Mouse (Mus musculus): ENCODE data around the gene Gjb1. TPM values are rescaled to one million over a fixed set of nuclear protein-coding genes. Genes with fewer than 3 reads are reported as not detected.

Gene Gjb1
- polyA plus RNA-seq, 1 experiment from 2014 or later: 1.3 TPM

- Histone ChIP-seq H3K36me3 (ENCODE audit: control insufficient read depth, insufficient read depth, low read length) (no peaks in the 10 kb centered on the region), H3K4me2 (ENCODE audit: low read depth, low read length) (peak overlapping the region; percentile 42), H3K4me3 (ENCODE audit: low read depth, low read length) (peak overlapping the region; percentile 13; the same call in 1 of the 2 replicates), H3K9me3 (ENCODE audit: control insufficient read depth, low read length) (no peaks in the 10 kb centered on the region), H3K27me3 (ENCODE audit: control insufficient read depth, insufficient read depth, low read length) (no peaks in the 10 kb centered on the region), H3K27ac (ENCODE audit: low read depth, low read length) (no peak overlapping the region), H3K4me1 (ENCODE audit: control insufficient read depth, insufficient read depth, low read length) (no peaks in the 10 kb centered on the region), H3K9ac (replicated peaks; ENCODE audit: low read depth, low read length) (0 out of 2 replicates have a peak overlapping the region, but pooled peaks have one; percentile 39)
- peak; percentile 66 for ATAC-seq (ENCODE audit: low read depth)
- 18% methylated on average over 29 of the region's 32 CpGs for WGBS
These were observed 8.4 kb downstream of the Gjb1 start for GRCm38 (mm10) chrX:101384439-101385137.

GRCm38 (mm10) chrX:101386222-101386621 lies 10.0 kb downstream of the Gjb1 start:
- Histone ChIP-seq H3K36me3 (ENCODE audit: control insufficient read depth, insufficient read depth, low read length) (no peaks in the 10 kb centered on the region), H3K4me1 (ENCODE audit: control insufficient read depth, insufficient read depth, low read length) (no peaks in the 10 kb centered on the region)
- no peak for ATAC-seq (ENCODE audit: low read depth)

GRCm38 (mm10) chrX:101388866-101389537 lies 12.8 kb downstream of the Gjb1 start:
- Histone ChIP-seq H3K9ac (replicated peaks; ENCODE audit: low read depth, low read length) (no peak overlapping the region), H3K4me2 (ENCODE audit: low read depth, low read length) (no peak overlapping the region), H3K4me3 (ENCODE audit: low read depth, low read length) (no peak overlapping the region), H3K27ac (ENCODE audit: low read depth, low read length) (no peak overlapping the region), H3K4me1 (ENCODE audit: control insufficient read depth, insufficient read depth, low read length) (no peaks in the 10 kb centered on the region), H3K9me3 (ENCODE audit: control insufficient read depth, low read length) (no peaks in the 10 kb centered on the region), H3K27me3 (ENCODE audit: control insufficient read depth, insufficient read depth, low read length) (no peaks in the 10 kb centered on the region), H3K36me3 (ENCODE audit: control insufficient read depth, insufficient read depth, low read length) (no peaks in the 10 kb centered on the region)
- 61% methylated on average over 5 of the region's 5 CpGs for WGBS
- no peak for ATAC-seq (ENCODE audit: low read depth)

More at GRCm38 (mm10) chrX:101386222-101386621, 10.0 kb downstream of the Gjb1 start:
- no peaks in the 10 kb centered on the region for H3K9me3 ChIP-seq (ENCODE audit: control insufficient read depth, low read length)
- H3K4me2 ChIP-seq (ENCODE audit: low read depth, low read length): no peak overlapping the region
- H3K4me3 ChIP-seq (ENCODE audit: low read depth, low read length): no peak overlapping the region
- H3K27me3 ChIP-seq (ENCODE audit: control insufficient read depth, insufficient read depth, low read length): no peaks in the 10 kb centered on the region
- H3K27ac ChIP-seq (ENCODE audit: low read depth, low read length): no peak overlapping the region
- WGBS: 29% methylated on average over 4 of the region's 4 CpGs
- no peak overlapping the region for H3K9ac ChIP-seq (replicated peaks; ENCODE audit: low read depth, low read length)

GRCm38 (mm10) chrX:101394341-101394740 lies 18.2 kb downstream of the Gjb1 start:
- Histone ChIP-seq H3K4me1 (ENCODE audit: control insufficient read depth, insufficient read depth, low read length) (no peaks in the 10 kb centered on the region), H3K4me2 (ENCODE audit: low read depth, low read length) (no peak overlapping the region), H3K36me3 (ENCODE audit: control insufficient read depth, insufficient read depth, low read length) (no peaks in the 10 kb centered on the region), H3K27me3 (ENCODE audit: control insufficient read depth, insufficient read depth, low read length) (no peaks in the 10 kb centered on the region), H3K4me3 (ENCODE audit: low read depth, low read length) (no peak overlapping the region), H3K9ac (replicated peaks; ENCODE audit: low read depth, low read length) (no peak overlapping the region), H3K9me3 (ENCODE audit: control insufficient read depth, low read length) (no peaks in the 10 kb centered on the region), H3K27ac (ENCODE audit: low read depth, low read length) (no peak overlapping the region)
- ATAC-seq (ENCODE audit: low read depth): no peak
- 50% methylated on average over 2 of the region's 2 CpGs for WGBS

GRCm38 (mm10) chrX:101396459-101396858 lies 20.3 kb downstream of the Gjb1 start:
- Histone ChIP-seq H3K4me2 (ENCODE audit: low read depth, low read length) (no peak overlapping the region), H3K27ac (ENCODE audit: low read depth, low read length) (no peak overlapping the region), H3K4me3 (ENCODE audit: low read depth, low read length) (no peak overlapping the region), H3K4me1 (ENCODE audit: control insufficient read depth, insufficient read depth, low read length) (no peaks in the 10 kb centered on the region), H3K9ac (replicated peaks; ENCODE audit: low read depth, low read length) (no peak overlapping the region), H3K27me3 (ENCODE audit: control insufficient read depth, insufficient read depth, low read length) (no peaks in the 10 kb centered on the region), H3K9me3 (ENCODE audit: control insufficient read depth, low read length) (no peaks in the 10 kb centered on the region), H3K36me3 (ENCODE audit: control insufficient read depth, insufficient read depth, low read length) (no peaks in the 10 kb centered on the region)
- ATAC-seq (ENCODE audit: low read depth): no peak
- 24% methylated on average over 11 of the region's 11 CpGs for WGBS

- H3K4me3 ChIP-seq (ENCODE audit: low read depth, low read length): peak overlapping the region; percentile 47
- H3K27me3 ChIP-seq (ENCODE audit: control insufficient read depth, insufficient read depth, low read length): no peaks in the 10 kb centered on the region
- peak overlapping the region; percentile 59 for H3K9ac ChIP-seq (replicated peaks; ENCODE audit: low read depth, low read length)
- peak overlapping the region; percentile 74 for H3K27ac ChIP-seq (ENCODE audit: low read depth, low read length)
- peak overlapping the region; percentile 55 for H3K4me2 ChIP-seq (ENCODE audit: low read depth, low read length)
- WGBS: 22% methylated on average over 33 of the region's 36 CpGs
- no peaks in the 10 kb centered on the region for H3K9me3 ChIP-seq (ENCODE audit: control insufficient read depth, low read length)
- H3K36me3 ChIP-seq (ENCODE audit: control insufficient read depth, insufficient read depth, low read length): 0 out of 2 replicates have a peak, but pooled peaks cover 3% of the 10 kb centered on the region
- ATAC-seq (ENCODE audit: low read depth): peak; percentile 48
- H3K4me1 ChIP-seq (ENCODE audit: control insufficient read depth, insufficient read depth, low read length): peaks cover 10% of the 10 kb centered on the region; the same call in 1 of the 2 replicates
These were observed 43.0 kb downstream of the Gjb1 start for GRCm38 (mm10) chrX:101418946-101419724.

- Histone ChIP-seq H3K27ac (ENCODE audit: low read depth, low read length) (peak overlapping the region; percentile 74), H3K4me2 (ENCODE audit: low read depth, low read length) (peak overlapping the region; percentile 55), H3K9ac (replicated peaks; ENCODE audit: low read depth, low read length) (peak overlapping the region; percentile 59), H3K27me3 (ENCODE audit: control insufficient read depth, insufficient read depth, low read length) (no peaks in the 10 kb centered on the region), H3K36me3 (ENCODE audit: control insufficient read depth, insufficient read depth, low read length) (0 out of 2 replicates have a peak, but pooled peaks cover 3% of the 10 kb centered on the region), H3K4me1 (ENCODE audit: control insufficient read depth, insufficient read depth, low read length) (peaks cover 10% of the 10 kb centered on the region; the same call in 1 of the 2 replicates), H3K9me3 (ENCODE audit: control insufficient read depth, low read length) (no peaks in the 10 kb centered on the region), H3K4me3 (ENCODE audit: low read depth, low read length) (peak overlapping the region; percentile 47)
- WGBS: 15% methylated on average over 45 of the region's 54 CpGs
- ATAC-seq (ENCODE audit: low read depth): peak; percentile 96
These were observed 43.8 kb downstream of the Gjb1 start for GRCm38 (mm10) chrX:101419725-101420699.

GRCm38 (mm10) chrX:101420700-101421095 lies 44.5 kb downstream of the Gjb1 start, which contains the start of gene Zmym3:
TSS of gene Zmym3 (minus strand) at chrX:101420849.
- Histone ChIP-seq H3K27ac (ENCODE audit: low read depth, low read length) (peak within 1 kb of the TSS; percentile 74), H3K27me3 (ENCODE audit: control insufficient read depth, insufficient read depth, low read length) (no peaks in the 10 kb centered on the region), H3K9me3 (ENCODE audit: control insufficient read depth, low read length) (no peaks in the 10 kb centered on the region), H3K36me3 (ENCODE audit: control insufficient read depth, insufficient read depth, low read length) (no peaks in the 10 kb centered on the region), H3K4me3 (ENCODE audit: low read depth, low read length) (peak within 1 kb of the TSS; percentile 47), H3K4me1 (ENCODE audit: control insufficient read depth, insufficient read depth, low read length) (peaks cover 10% of the 10 kb centered on the region; the same call in 1 of the 2 replicates), H3K4me2 (ENCODE audit: low read depth, low read length) (peak within 1 kb of the TSS; percentile 42), H3K9ac (replicated peaks; ENCODE audit: low read depth, low read length) (peak within 1 kb of the TSS; percentile 59)
- no peak for ATAC-seq (ENCODE audit: low read depth)
- WGBS: 25% methylated on average over 4 of the region's 4 CpGs
